Mouse (Mus musculus): Measurements from ENCODE around the gene Wdr45.

GRCm38 (mm10) chrX:7680057-7680412 is 34.1 kb upstream of the Wdr45 start:
- TF ChIP-seq CTCF (IDR thresholded peaks at IDR 0.05; ENCODE audit: borderline replicate concordance, insufficient read depth, low read length) (no peak), POLR2A (IDR thresholded peaks at IDR 0.05; ENCODE audit: low read depth, low read length) (no peak)
